Mouse (Mus musculus) bone marrow macrophage, adult 2 months (primary cell): ENCODE measurements around the gene Vwc2l.

ENCODE experiments used
- CTCF ChIP-seq: IDR thresholded peaks from 2 replicates; pipeline ENCODE4 v1.5.1; 2012; ENCODE audit warnings: low read depth, mild to moderate bottlenecking, low read length, moderate library complexity
- POLR2A ChIP-seq: IDR thresholded peaks from 2 replicates; pipeline ENCODE4 v1.6.1; 2012; ENCODE audit warnings: mild to moderate bottlenecking, low read depth, low read length, borderline replicate concordance

DNA sequence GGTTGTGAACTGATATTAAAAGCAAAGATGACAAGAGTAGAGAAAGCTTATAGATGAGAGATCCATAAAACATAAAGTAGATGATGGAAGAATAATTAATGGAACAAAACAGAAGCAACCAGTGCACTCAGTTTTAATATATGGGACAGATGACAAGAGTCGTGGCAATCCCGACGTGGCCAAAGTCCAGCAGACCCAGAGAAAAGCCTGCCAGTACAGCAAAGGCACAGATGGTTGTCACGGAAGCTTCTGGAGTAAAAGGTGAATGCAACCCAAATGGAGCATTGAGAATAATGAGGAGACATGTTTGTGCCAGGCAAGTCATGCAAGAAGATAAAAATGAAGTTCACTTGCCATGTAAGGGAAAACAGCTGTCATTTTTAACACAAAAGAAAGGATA is 207.5 kb downstream of the Vwc2l start:
- TF ChIP-seq POLR2A = no peak
- no peak for TF ChIP-seq CTCF
